Mouse (Mus musculus) heart, postnatal 0 days (tissue): Measurements from ENCODE around the gene Gm10643. TPM values are rescaled to one million over a fixed set of nuclear protein-coding genes. Genes with fewer than 3 reads are reported as not detected.

ENCODE experiments used
- ATAC-seq: fragments of 200-750 bp; cut with Nextera tagmentation; 2 replicates; pipeline ENCODE4 v1.8.0; 2017; ENCODE audit warnings: low read depth, moderate number of reproducible peaks, moderate library complexity; ENCODE audit not compliant: insufficient read depth
- DNase-seq: peaks from one replicate; pipeline ENCODE4 v3.0.0-alpha.2; 2016; ENCODE audit warnings: low spot score
- H3K27ac ChIP-seq: fragments of 300-500 bp; sonication (generic); 2 replicates; pipeline ENCODE4 v1.5.1; 2014; ENCODE audit warnings: low read depth, mild to moderate bottlenecking
- H3K27me3 ChIP-seq: fragments of 300-500 bp; sonication (generic); 2 replicates; pipeline ENCODE4 v1.6.1; 2014; ENCODE audit warnings: low read length, mixed read lengths; ENCODE audit not compliant: control insufficient read depth, insufficient read depth
- H3K36me3 ChIP-seq: fragments of 300-500 bp; sonication (generic); replicated peaks from 2 replicates; pipeline ENCODE4 v1.6.1; 2014; ENCODE audit warnings: low read length, mixed read lengths; ENCODE audit not compliant: control insufficient read depth, insufficient read depth
- H3K4me1 ChIP-seq: fragments of 300-500 bp; sonication (generic); 2 replicates; pipeline ENCODE4 v1.6.1; 2014; ENCODE audit warnings: antibody characterized with exemption; ENCODE audit not compliant: control insufficient read depth, insufficient read depth
- H3K4me2 ChIP-seq: fragments of 300-500 bp; sonication (generic); 2 replicates; pipeline ENCODE4 v1.6.1; 2014; ENCODE audit warnings: low read depth, mild to moderate bottlenecking, low read length, moderate library complexity
- H3K4me3 ChIP-seq: fragments of 300-500 bp; sonication (generic); 2 replicates; pipeline ENCODE4 v1.5.1; 2014; ENCODE audit warnings: low read depth, low read length
- H3K9ac ChIP-seq: fragments of 300-500 bp; sonication (generic); replicated peaks from 2 replicates; pipeline ENCODE4 v1.6.1; 2014; ENCODE audit warnings: low read depth, low read length, mixed read lengths
- H3K9me3 ChIP-seq: fragments of 300-500 bp; sonication (generic); replicated peaks from 2 replicates; pipeline ENCODE4 v1.6.1; 2016; ENCODE audit warnings: low read length; ENCODE audit not compliant: control insufficient read depth
- CTCF ChIP-seq: IDR thresholded peaks from 2 replicates; pipeline ENCODE4 v1.5.1; 2016; ENCODE audit warnings: antibody characterized with exemption, control low read depth, low read depth
- EP300 ChIP-seq: IDR thresholded peaks from 2 replicates; pipeline ENCODE4 v1.6.1; 2016; ENCODE audit warnings: antibody characterized with exemption, low read depth
- WGBS: fragments of 180-500 bp; shearing (Covaris S2); extraction: QIAGEN DNeasy Blood & Tissue Kit; methylation state at CpG from one replicate; pipeline ENCODE4 v1.1.7; 2014; 5-methylcytosine and 5-hydroxymethylcytosine counted together
- polyA plus RNA-seq: library from polyadenylated mRNA; unstranded; fragments of >200 nt; fragmentation: Nextera tagmentation; extraction: Ambion mirVana; gene quantifications from 2 replicates; pipeline ENCODE4 v1.2.1, GENCODE M21; 2015
- total RNA-seq: library from RNA; depleted of rRNA; stranded (reverse); fragments of >200 nt; gene quantifications from 2 replicates; pipeline ENCODE4 v1.2.3, GENCODE M21; 2014; ENCODE audit warnings: low replicate concordance; rRNA removed

Gm10643 gene
- total RNA-seq (1.3 and 3.8 TPM in 2 replicates), polyA plus RNA-seq (1.0 and 1.7 TPM in 2 replicates)

GRCm38 (mm10) chr8:84065037-84065436, at the start of gene Gm10643:
Gm10643 (minus strand) TSS chr8:84065137.
- Histone ChIP-seq H3K9ac (peak within 1 kb of the TSS; percentile 73), H3K4me1 (peaks cover 25% of the 10 kb centered on the region), H3K4me3 (peak within 1 kb of the TSS; percentile 63), H3K27ac (peak within 1 kb of the TSS; percentile 82), H3K4me2 (peak within 1 kb of the TSS; percentile 81), H3K36me3 (no peaks in the 10 kb centered on the region), H3K9me3 (no peaks in the 10 kb centered on the region), H3K27me3 (no peaks in the 10 kb centered on the region)
- TF ChIP-seq EP300: no peak
- TF ChIP-seq CTCF: no peak
- ATAC-seq (no peak), DNase-seq (no peak)
- WGBS: 100% methylated on average over 1 of the region's 1 CpGs

DNA sequence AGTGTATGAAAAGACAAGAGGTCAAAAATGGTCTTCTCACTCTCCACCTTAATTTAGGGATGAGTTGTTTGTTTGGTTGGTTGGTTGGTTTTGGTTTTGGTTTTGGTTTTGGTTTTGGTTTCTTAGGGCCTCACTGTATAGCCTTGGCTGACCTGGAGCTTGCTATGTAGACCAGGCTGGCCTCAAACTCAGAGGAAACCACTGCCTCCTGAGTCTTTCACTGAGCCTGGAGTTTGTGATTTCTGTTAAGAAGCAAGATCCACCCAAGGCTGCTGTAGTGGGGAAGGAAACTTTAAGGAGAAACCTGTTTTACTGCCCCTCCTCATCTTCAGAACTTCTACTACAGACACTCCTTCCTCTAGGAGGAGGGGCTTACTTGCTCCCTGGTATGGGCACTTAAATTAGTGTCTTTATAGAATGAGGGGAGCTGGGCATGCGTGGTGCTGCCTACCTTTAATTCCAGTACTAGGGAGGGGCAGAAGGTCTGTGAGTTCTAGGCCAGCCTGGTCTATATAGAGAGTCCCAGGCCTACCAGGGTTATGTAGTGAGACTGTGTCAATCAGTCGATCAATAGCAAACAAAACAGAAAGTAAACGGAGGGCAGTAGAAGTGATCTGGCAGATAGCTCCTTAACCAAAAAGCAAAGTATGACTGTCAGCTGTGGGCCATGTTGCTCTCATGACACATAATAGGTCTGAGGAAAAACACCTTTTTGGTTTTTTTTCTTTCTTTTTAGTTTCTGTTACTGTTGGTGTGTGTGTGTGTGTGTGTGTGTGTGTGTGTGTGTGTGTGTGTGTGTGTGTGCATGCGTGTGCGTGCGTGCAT, 41.5 kb upstream of the Gm10643 start:
- Histone ChIP-seq H3K9me3 (no peaks in the 10 kb centered on the region), H3K9ac (no peak overlapping the region), H3K27ac (no peak overlapping the region), H3K4me2 (no peak overlapping the region), H3K4me3 (no peak overlapping the region), H3K36me3 (peaks cover 12% of the 10 kb centered on the region; the same call in 1 of the 2 replicates), H3K4me1 (peaks cover 8% of the 10 kb centered on the region), H3K27me3 (no peaks in the 10 kb centered on the region)
- no peak for ATAC-seq
- 86% methylated on average over 4 of the region's 6 CpGs for WGBS
- no peak for DNase-seq
- no peak for TF ChIP-seq EP300
- no peak for TF ChIP-seq CTCF

DNA sequence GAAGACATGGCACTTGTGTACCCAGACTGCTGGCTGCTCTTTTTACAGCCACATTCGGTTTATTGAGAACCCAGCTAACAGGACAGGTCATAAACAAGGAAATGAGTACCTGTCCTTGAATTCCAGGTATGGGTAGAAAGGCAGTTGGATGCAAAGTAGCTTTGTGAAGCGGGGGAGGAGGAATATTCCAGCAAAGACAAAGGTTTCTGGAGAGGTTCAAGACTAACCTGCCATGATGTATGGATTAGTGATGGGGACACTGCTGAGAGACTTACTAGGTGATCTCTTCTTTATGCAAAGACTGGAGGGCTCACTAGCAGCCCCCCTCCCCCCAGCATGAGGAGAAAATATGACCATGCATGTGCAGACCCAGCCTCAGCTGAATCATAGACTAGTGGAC, 40.7 kb upstream of the Gm10643 start:
- no peak for ATAC-seq
- H3K4me3 ChIP-seq: no peak overlapping the region
- no peak for DNase-seq
- no peak for TF ChIP-seq EP300
- no peak for TF ChIP-seq CTCF
- no peaks in the 10 kb centered on the region for H3K27me3 ChIP-seq
- peaks cover 8% of the 10 kb centered on the region for H3K4me1 ChIP-seq
- no peaks in the 10 kb centered on the region for H3K9me3 ChIP-seq
- H3K4me2 ChIP-seq: no peak overlapping the region
- peaks cover 12% of the 10 kb centered on the region; the same call in 1 of the 2 replicates for H3K36me3 ChIP-seq
- 80% methylated on average over 2 of the region's 2 CpGs for WGBS
- H3K27ac ChIP-seq: no peak overlapping the region
- H3K9ac ChIP-seq: no peak overlapping the region

DNA sequence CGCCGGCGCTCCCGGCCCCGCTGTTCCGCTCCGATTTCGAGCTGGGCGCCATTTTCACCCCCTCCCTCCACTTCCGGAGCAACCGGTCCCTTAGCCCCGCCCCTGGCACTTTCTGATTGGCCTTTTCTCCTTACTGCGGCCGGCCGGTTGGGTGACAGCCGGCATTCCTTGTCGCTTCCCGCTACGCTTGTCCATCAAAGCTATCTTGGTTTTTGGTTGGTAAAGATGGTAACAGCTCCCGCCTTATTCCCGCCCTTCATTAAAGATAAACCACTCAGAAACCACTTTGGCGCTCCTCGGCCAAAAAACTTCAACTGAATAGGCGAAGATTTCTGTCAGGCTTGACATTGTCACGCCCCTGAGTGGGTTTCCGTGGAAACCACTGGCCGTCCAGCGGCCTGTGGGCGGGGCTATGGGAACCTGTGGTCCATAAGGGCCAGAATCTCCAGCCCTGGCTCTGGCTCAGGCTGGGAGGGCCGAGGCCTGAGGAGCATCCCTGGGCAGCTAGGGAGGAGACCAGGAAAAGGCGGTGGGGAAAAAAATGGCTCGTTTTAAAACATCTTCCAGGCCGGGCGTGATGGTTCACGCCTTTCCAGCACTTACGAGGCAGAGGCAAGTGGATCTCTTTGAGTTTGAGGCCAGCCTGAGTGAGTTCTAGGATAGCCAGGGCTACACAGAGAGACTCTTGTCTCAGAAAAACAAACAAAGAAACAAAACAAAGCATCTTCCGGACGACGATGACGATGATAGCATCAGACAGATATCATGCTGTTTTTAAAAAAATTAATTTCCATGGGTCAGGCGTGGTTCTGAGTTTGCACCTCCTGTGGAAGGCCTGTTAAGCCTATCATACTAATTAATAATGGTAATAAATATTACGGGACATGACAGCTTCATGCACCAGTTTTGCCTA, 40.0 kb upstream of the Gm10643 start, which contains the start of gene Dcaf15:
Gene Dcaf15, minus strand, starts transcription at position 72 of the 913 bp plus-strand sequence.
- TF ChIP-seq CTCF (no peak), EP300 (no peak)
- 8% methylated on average over 42 of the region's 42 CpGs for WGBS

DNA sequence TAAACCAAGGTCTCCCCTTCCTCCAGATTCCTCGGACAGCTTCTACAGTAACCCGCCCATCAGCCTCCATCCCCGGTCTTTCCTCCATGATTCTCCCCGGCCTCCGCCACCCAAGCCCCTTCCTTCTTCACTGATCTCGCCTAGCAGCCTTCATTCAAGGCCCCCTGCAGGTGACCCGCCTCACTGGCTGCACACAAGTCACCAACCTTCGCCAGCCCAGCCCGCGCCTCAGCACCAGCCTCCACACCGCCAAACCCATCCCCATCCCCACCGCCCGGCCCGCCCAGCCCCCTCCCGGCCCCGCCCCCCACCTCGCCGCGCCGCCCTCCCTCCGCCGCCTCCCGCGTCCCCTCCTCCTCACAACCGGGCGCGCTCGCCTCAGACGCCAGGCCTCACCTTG, 39.3 kb upstream of the Gm10643 start:
- DNase-seq (peak; percentile 46), ATAC-seq (peak; percentile 54)
- Histone ChIP-seq H3K27ac (peak overlapping the region; percentile 79), H3K4me3 (peak overlapping the region; percentile 90), H3K4me1 (peaks cover 8% of the 10 kb centered on the region), H3K27me3 (no peaks in the 10 kb centered on the region), H3K9me3 (no peaks in the 10 kb centered on the region), H3K9ac (peak overlapping the region; percentile 85), H3K4me2 (peak overlapping the region; percentile 83), H3K36me3 (peaks cover 12% of the 10 kb centered on the region; the same call in 1 of the 2 replicates)
- under 1% methylated on average over 22 of the region's 29 CpGs for WGBS
- TF ChIP-seq EP300 (no peak), CTCF (no peak; the same call in 1 of the 2 replicates)

More for the DNA sequence above, 40.0 kb upstream of the Gm10643 start, which contains the start of gene Dcaf15:
- Histone ChIP-seq H3K27me3 (no peaks in the 10 kb centered on the region), H3K36me3 (peaks cover 12% of the 10 kb centered on the region; the same call in 1 of the 2 replicates), H3K4me3 (peak within 1 kb of the TSS; percentile 90), H3K4me1 (peaks cover 8% of the 10 kb centered on the region), H3K9me3 (no peaks in the 10 kb centered on the region), H3K9ac (peak within 1 kb of the TSS; percentile 85), H3K27ac (peak within 1 kb of the TSS; percentile 79), H3K4me2 (peak within 1 kb of the TSS; percentile 83)
- DNase-seq: peak; percentile 99
- peak; percentile 96 for ATAC-seq
